Mouse (Mus musculus) liver, embryonic 11.5 days (tissue): ENCODE data around the gene Ttc21a. TPM values are rescaled to one million over a fixed set of nuclear protein-coding genes. Genes with fewer than 3 reads are reported as not detected.
"Not testable (repeated sequence)": the region's sequence is repeated elsewhere in the genome, so short reads cannot be mapped to it uniquely, and the experiment has no call there.

ENCODE experiments used
- ATAC-seq: fragments of 200-750 bp; cut with Nextera tagmentation; replicated peaks from 2 replicates; pipeline ENCODE4 v1.8.0; 2017; ENCODE audit warnings: moderate number of reproducible peaks, mild to moderate bottlenecking, moderate TSS enrichment, moderate library complexity; ENCODE audit not compliant: low FRiP score
- DNase-seq: peaks from one replicate; pipeline ENCODE4 v3.0.0-alpha.2; 2017; ENCODE audit warnings: low spot score
- H3K27ac ChIP-seq: fragments of 300-500 bp; sonication (generic); 2 replicates; pipeline ENCODE4 v1.5.1; 2014; ENCODE audit warnings: mild to moderate bottlenecking, low read depth, low read length, control low read depth
- H3K27me3 ChIP-seq: fragments of 300-500 bp; sonication (generic); replicated peaks from 2 replicates; pipeline ENCODE4 v1.6.1; 2014; ENCODE audit warnings: low read length, mixed read lengths; ENCODE audit not compliant: control insufficient read depth, insufficient read depth
- H3K36me3 ChIP-seq: fragments of 300-500 bp; sonication (generic); 2 replicates; pipeline ENCODE4 v1.6.1; 2014; ENCODE audit warnings: mild to moderate bottlenecking, low read length, moderate library complexity, mixed read lengths; ENCODE audit not compliant: control insufficient read depth, insufficient read depth
- H3K4me1 ChIP-seq: fragments of 300-500 bp; sonication (generic); replicated peaks from 2 replicates; pipeline ENCODE4 v1.6.1; 2014; ENCODE audit warnings: low read length, mixed read lengths; ENCODE audit not compliant: control insufficient read depth, insufficient read depth
- H3K4me2 ChIP-seq: fragments of 300-500 bp; sonication (generic); 2 replicates; pipeline ENCODE4 v1.6.1; 2014; ENCODE audit warnings: mild to moderate bottlenecking, control low read depth, moderate library complexity
- H3K4me3 ChIP-seq: fragments of 300-500 bp; sonication (generic); 2 replicates; pipeline ENCODE4 v1.5.1; 2014; ENCODE audit warnings: low read depth, low read length, control low read depth
- H3K9ac ChIP-seq: fragments of 300-500 bp; sonication (generic); 2 replicates; pipeline ENCODE4 v1.6.1; 2014; ENCODE audit warnings: low read depth, low read length, control low read depth
- H3K9me3 ChIP-seq: fragments of 300-500 bp; sonication (generic); 2 replicates; pipeline ENCODE4 v1.6.1; 2016; ENCODE audit warnings: low read length, inconsistent platforms, mixed read lengths; ENCODE audit not compliant: control insufficient read depth
- WGBS: fragments of 180-500 bp; shearing (Covaris S2); extraction: QIAGEN DNeasy Blood & Tissue Kit; methylation state at CpG from one replicate; pipeline ENCODE4 v1.1.7; 2014; 5-methylcytosine and 5-hydroxymethylcytosine counted together
- polyA plus RNA-seq: library from polyadenylated mRNA; unstranded; fragments of >200 nt; fragmentation: Nextera tagmentation; extraction: Ambion mirVana; gene quantifications from 2 replicates; pipeline ENCODE4 v1.2.1, GENCODE M21; 2014

The Ttc21a gene
- polyA plus RNA-seq, 1 experiment from 2014 or later: 0.14 TPM

DNA sequence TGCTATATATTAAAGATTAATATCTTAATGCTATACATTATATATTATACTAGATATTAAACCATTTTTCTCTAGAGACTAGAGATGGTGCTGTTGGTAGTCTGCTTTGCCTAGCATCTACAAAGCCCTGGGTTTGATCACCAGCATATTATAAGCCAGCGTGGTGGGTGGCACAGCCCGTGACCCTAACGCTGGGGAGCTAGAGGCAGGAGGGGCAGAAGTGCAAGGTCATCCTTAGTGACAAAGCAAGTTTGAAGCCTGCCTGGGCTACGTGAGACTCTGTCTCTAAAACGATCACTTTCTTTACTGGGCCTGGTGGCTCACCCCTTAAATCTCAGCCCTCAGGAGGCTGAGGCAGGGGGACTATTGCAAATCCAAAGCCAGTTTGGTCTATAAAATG is 65.5 kb downstream of the Ttc21a start:
- Histone ChIP-seq H3K36me3 (no peaks in the 10 kb centered on the region), H3K4me2 (peak overlapping the region; percentile 29), H3K27me3 (no peaks in the 10 kb centered on the region), H3K9me3 (no peaks in the 10 kb centered on the region), H3K27ac (peak overlapping the region; percentile 69; the same call in 1 of the 2 replicates), H3K9ac (no peak overlapping the region), H3K4me3 (no peak overlapping the region), H3K4me1 (peaks cover 15% of the 10 kb centered on the region)
- no peak for DNase-seq
- WGBS: 53% methylated on average over 5 of the region's 5 CpGs
- 0 out of 2 replicates have a peak, but pooled peaks have one; percentile 42 for ATAC-seq

DNA sequence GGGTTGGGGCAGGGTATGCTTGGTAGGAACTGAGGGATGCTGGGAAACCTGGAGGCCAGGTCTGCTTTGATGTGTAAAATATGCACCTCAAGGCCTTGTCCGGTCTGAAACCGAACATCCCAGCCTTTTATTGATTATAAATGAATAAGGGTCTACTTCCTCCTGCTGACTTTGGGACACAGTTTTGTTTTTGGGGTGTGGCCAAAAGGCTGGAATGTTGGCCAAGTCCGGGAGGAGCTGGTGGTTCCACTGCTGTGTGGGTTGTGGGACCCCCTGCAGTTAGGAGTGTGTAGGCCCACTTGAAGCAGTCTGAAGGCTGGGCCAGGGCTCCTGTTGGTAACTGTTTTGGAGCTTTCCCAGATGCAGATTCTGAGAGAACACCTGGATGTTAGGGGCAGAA is 68.5 kb downstream of the Ttc21a start:
- Histone ChIP-seq H3K4me2 (no peak overlapping the region), H3K4me1 (peaks cover 16% of the 10 kb centered on the region), H3K27ac (no peak overlapping the region), H3K4me3 (no peak overlapping the region), H3K36me3 (no peaks in the 10 kb centered on the region), H3K9me3 (no peaks in the 10 kb centered on the region), H3K27me3 (no peaks in the 10 kb centered on the region), H3K9ac (no peak overlapping the region)
- 73% methylated on average over 3 of the region's 3 CpGs for WGBS
- no peak for ATAC-seq
- no peak for DNase-seq

DNA sequence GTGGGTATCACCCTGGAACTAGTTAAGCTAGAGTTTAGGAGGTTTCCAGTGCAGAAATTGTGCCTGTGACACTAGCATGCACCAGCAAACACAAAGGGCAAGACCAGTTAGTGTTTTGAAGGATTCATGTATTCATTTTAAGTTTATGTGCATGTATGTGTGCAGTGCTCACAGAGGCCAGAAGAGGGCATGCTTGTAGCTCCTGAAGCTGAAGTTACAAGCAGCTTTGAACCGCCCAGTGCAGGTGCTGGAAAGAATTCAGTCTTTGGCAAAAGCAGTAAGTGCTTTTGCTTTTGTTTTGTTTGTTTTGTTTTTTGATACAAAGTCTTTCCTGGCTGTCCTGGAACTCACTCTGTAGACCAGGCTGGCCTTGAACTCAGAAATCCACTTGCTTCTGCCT is 70.4 kb downstream of the Ttc21a start:
- Histone ChIP-seq H3K27me3 (no peaks in the 10 kb centered on the region), H3K9ac (no peak overlapping the region), H3K4me2 (no peak overlapping the region), H3K9me3 (no peaks in the 10 kb centered on the region), H3K27ac (no peak overlapping the region), H3K4me1 (peaks cover 6% of the 10 kb centered on the region; the same call in 1 of the 2 replicates), H3K4me3 (no peak overlapping the region), H3K36me3 (no peaks in the 10 kb centered on the region)
- 81% methylated on average over 1 of the region's 1 CpGs for WGBS
- ATAC-seq (no peak), DNase-seq (no peak)

DNA sequence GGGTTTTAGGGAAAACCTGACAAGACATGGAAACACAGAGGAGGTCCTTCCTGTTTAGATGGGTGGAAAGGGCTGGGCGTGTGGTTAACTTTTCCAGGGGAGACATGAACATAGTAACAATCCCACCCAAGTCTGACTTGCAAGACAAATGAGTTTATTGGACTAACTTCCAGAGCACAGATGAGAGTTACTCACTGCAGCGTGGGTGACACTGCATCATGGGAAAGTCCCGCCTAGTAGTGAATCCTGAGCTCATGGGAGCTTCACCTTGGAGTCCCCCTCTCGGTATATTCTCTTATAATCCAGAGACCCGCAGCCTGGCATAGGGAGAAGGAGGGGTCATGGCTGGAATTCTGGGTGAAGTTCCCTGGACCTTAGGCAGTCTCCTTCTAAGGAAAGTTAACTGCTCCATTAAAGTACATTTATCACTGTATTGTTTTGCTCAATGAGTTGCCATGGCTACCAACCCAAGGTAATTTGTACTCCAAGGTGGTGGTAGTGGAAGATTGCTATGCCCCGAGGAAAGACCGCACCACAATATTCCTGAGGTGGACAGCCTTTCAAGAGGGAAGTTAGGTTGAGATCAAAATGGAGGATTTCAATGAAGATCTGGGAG is 71.9 kb downstream of the Ttc21a start:
- H3K4me3 ChIP-seq: no peak overlapping the region
- 70% methylated on average over 7 of the region's 7 CpGs for WGBS
- H3K27ac ChIP-seq: no peak overlapping the region
- no peak for ATAC-seq
- DNase-seq: no peak
- H3K27me3 ChIP-seq: peaks cover 3% of the 10 kb centered on the region; the same call in 1 of the 2 replicates
- H3K9ac ChIP-seq: no peak overlapping the region
- no peaks in the 10 kb centered on the region for H3K36me3 ChIP-seq
- H3K9me3 ChIP-seq: no peaks in the 10 kb centered on the region
- H3K4me2 ChIP-seq: no peak overlapping the region
- H3K4me1 ChIP-seq: peaks cover 2% of the 10 kb centered on the region

DNA sequence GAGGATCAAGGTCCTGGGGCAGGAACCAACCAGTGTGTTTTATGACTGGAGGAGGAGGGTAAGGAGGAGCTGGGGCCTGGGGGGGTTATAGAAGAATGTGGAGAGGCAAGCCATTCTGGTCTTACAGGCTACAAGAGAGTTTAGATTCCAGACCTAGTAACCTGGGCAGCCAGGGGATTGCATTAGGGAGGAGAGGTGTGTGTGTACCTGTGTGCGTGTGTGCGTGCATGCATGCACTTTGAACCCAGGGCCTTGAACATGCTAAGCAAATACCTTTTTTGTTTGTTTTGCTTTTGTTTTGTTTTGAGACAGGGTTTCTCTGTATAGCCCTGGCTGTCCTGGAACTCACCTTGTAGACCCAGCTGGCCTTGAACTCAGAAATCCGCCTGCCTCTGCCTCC is 72.5 kb downstream of the Ttc21a start:
- Histone ChIP-seq H3K9ac (no peak overlapping the region), H3K4me1 (peaks cover 2% of the 10 kb centered on the region), H3K9me3 (no peaks in the 10 kb centered on the region), H3K27me3 (peaks cover 3% of the 10 kb centered on the region; the same call in 1 of the 2 replicates), H3K27ac (no peak overlapping the region), H3K4me3 (no peak overlapping the region), H3K36me3 (no peaks in the 10 kb centered on the region), H3K4me2 (no peak overlapping the region)
- WGBS: 90% methylated on average over 3 of the region's 3 CpGs
- DNase-seq: no peak
- no peak for ATAC-seq

DNA sequence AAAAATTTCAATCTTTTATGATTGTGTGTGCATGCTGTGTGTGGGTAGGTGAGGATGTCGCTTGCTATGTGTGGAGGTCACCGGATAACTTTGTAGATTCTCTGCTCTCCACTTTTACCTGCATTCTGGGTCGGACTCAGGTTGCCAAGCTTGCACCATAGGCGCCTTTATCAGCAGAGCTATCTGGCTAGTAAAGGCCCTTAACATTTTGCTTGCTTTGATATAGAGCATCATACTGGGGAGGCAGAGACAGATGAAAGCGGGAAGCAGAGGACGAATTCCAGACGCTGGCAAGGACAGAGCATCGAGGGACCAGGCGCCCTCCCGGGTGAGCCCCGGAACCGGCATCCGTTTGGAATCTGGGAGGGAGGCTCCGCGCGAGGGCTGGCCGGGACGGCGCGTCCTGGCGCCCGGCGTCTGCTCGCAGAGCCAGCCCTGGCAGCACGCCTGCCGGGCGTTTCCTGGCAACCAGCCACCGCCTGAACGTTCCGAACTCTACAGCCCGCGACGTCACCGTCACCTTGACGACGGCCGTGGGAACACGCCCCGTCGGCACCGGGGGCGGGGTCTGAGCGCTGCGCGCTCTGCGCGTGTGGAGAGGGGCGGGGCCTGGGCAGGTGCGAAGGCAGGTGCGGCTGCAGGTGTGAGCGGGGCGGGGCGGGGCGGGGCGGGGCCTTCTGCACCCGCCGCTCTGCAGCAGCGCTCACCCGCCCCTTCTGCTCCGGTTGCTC is 73.5 kb downstream of the Ttc21a start:
- Histone ChIP-seq H3K36me3 (no peaks in the 10 kb centered on the region), H3K4me1 (peaks cover 2% of the 10 kb centered on the region), H3K9me3 (no peaks in the 10 kb centered on the region), H3K27me3 (peaks cover 3% of the 10 kb centered on the region; the same call in 1 of the 2 replicates), H3K27ac (peak overlapping the region; percentile 28), H3K9ac (peak overlapping the region; percentile 35), H3K4me2 (peak overlapping the region; percentile 91), H3K4me3 (peak overlapping the region; percentile 49)
- 2% methylated on average over 55 of the region's 60 CpGs for WGBS
- DNase-seq (peak; percentile 87), ATAC-seq (peak; percentile 93)

DNA sequence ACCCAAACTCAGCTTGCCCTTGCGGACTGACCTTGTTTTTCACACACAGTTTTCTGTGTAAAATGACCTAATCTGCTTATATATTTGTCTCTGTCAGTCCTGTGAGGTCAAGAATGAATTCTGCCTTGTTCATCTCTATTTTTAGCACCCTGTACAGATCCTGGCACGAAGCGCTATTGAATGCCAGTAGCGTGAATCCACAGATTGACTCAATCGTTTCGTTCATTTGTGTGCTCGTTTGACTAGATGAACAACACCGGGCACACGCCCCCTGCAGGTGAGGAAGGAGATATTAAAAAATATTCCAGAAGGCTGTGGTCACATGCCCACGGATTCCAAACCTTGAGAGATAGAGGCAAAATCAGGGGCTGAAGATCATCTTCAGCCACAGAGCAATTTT is 74.1 kb downstream of the Ttc21a start:
- Histone ChIP-seq H3K36me3 (no peaks in the 10 kb centered on the region), H3K4me1 (peaks cover 2% of the 10 kb centered on the region), H3K4me2 (peak overlapping the region; percentile 91), H3K27ac (no peak overlapping the region; the same call in 1 of the 2 replicates), H3K27me3 (peaks cover 3% of the 10 kb centered on the region; the same call in 1 of the 2 replicates), H3K9ac (no peak overlapping the region), H3K4me3 (peak overlapping the region; percentile 49), H3K9me3 (no peaks in the 10 kb centered on the region)
- peak; percentile 62 for ATAC-seq
- DNase-seq: no peak
- 2% methylated on average over 10 of the region's 10 CpGs for WGBS

DNA sequence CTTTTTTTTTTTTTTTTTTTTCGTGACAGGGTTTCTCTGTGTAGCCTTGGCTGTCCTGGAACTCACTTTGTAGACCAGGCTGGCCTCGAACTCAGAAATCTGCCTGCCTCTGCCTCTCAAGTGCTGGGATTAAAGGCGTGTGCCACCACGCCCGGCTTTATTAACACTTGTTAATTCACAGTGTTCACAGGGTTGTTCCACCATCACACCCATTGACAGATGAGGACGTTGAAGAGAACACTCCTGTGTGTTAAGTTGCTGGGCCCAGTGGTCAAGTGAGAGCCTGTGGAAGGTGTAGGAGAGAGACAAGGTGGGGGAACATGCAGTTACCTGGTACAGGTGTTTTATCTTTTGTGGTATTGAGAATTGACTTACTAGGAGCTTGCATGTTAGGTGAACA is 74.8 kb downstream of the Ttc21a start:
- 82% methylated on average over 6 of the region's 6 CpGs for WGBS
- not testable (repeated sequence) for H3K9ac ChIP-seq, H3K4me3 ChIP-seq, H3K4me2 ChIP-seq, H3K4me1 ChIP-seq, H3K27me3 ChIP-seq, H3K9me3 ChIP-seq, ATAC-seq, H3K27ac ChIP-seq, DNase-seq, H3K36me3 ChIP-seq

DNA sequence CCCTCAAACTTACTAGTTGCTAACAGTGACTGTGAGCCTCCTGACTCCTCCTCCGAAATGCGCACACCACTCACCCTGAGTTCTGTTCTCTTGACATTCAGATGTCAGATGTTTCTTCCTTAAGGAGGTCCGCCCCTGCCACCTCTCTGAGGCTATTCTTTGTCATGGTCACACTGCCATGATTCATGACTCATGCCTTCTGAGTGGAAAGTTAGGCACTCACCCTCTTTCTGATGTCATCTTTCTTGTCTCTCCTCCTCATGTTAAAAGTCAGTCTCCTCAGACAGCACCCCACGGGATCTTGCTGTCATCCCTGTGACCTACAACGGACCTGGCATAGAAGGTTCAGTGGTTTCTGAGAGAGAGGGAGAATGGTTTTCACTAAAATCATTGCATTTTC is 75.4 kb downstream of the Ttc21a start:
- Histone ChIP-seq H3K4me2 (no peak overlapping the region), H3K9me3 (no peaks in the 10 kb centered on the region), H3K9ac (no peak overlapping the region), H3K36me3 (no peaks in the 10 kb centered on the region), H3K4me1 (peaks cover 2% of the 10 kb centered on the region), H3K4me3 (no peak overlapping the region), H3K27me3 (peaks cover 3% of the 10 kb centered on the region; the same call in 1 of the 2 replicates), H3K27ac (no peak overlapping the region)
- DNase-seq (no peak), ATAC-seq (no peak)
- 80% methylated on average over 5 of the region's 5 CpGs for WGBS
